ENCODE assay signal across 8 mouse cellular contexts in the genomic region with DNA sequence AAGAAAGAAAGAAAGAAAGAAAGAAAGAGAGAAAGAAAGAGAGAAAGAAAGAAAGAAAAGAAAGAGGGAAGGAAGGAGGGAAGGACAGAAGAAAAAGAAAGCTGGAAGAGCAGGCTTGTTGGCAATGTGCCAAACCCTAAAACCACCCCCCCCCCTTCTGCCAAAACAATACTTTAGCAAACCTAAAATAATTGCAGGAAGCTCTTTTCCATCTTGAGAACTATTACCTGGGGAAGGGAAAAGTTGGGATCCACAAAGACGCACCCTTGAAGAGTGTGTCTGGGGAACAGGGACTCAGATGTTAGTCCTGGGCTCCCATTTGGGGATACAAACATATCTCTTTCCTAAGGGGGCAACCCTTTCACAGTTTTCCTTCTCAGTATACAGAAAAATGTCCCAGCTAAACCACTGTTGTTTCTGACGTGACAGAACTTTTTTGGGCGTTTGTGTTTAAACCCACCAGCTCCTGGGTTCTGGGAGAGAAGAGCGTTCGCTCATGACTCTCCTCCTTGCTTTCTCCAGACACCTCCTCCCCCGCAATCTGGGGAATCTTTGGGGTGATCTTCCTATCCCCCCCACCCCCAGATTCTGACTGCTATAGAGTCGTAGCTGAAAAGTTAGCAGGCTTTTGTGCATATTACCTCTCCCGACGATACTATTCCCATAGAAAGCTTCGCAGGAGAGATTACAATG. TPM values are rescaled to one million over a fixed set of nuclear protein-coding genes. Genes with fewer than 3 reads are reported as not detected.
DNase-seq lines count a peak whose midpoint lies in the region; ATAC-seq and TF ChIP-seq lines count a peak whose summit lies in the region.

No protein-coding gene starts in this region.

- DNase-seq in adrenal gland, adult 2 months: peak; percentile 62
- no peak for DNase-seq in adrenal gland, postnatal 25 days
- no peak for DNase-seq in testis, postnatal 14 days (ENCODE audit: low spot score)
- no peak for DNase-seq in hindbrain, postnatal 0 days (ENCODE audit: low spot score)
- DNase-seq in midbrain, embryonic 10.5 days (ENCODE audit: low spot score): peak; percentile 49
- DNase-seq in thymus, postnatal 0 days (ENCODE audit: low spot score): no peak
- DNase-seq in gastrocnemius, postnatal 25 days: no peak

- H3K36me3 ChIP-seq in testis, adult 2 months (ENCODE audit: control insufficient read depth, insufficient read depth, low read length): no peaks in the 10 kb centered on the region
- H3K36me3 ChIP-seq in hindbrain, postnatal 0 days (ENCODE audit: insufficient read depth, low read length): no peaks in the 10 kb centered on the region
- no peaks in the 10 kb centered on the region for H3K36me3 ChIP-seq in midbrain, embryonic 10.5 days

- no peaks in the 10 kb centered on the region for H3K9me3 ChIP-seq in hindbrain, postnatal 0 days (ENCODE audit: low read length)
- no peaks in the 10 kb centered on the region for H3K9me3 ChIP-seq in midbrain, embryonic 10.5 days (replicated peaks)

- WGBS in hindbrain, postnatal 0 days: 0% methylated on average over 10 of the region's 10 CpGs
- WGBS in midbrain, embryonic 10.5 days: under 1% methylated on average over 10 of the region's 10 CpGs

- peak overlapping the region; percentile 71 for H3K4me3 ChIP-seq in testis, adult 2 months (ENCODE audit: control insufficient read depth, low read depth, low read length)
- peak overlapping the region; percentile 88 for H3K4me3 ChIP-seq in hindbrain, postnatal 0 days (ENCODE audit: low read length)
- peak overlapping the region; percentile 76 for H3K4me3 ChIP-seq in midbrain, embryonic 10.5 days

- peak overlapping the region; percentile 78 for H3K27ac ChIP-seq in testis, adult 2 months (ENCODE audit: control insufficient read depth, insufficient read depth, low read depth, low read length)
- peak overlapping the region; percentile 93 for H3K27ac ChIP-seq in hindbrain, postnatal 0 days
- peak overlapping the region; percentile 89 for H3K27ac ChIP-seq in midbrain, embryonic 10.5 days (replicated peaks)

- peak overlapping the region; percentile 97 for H3K9ac ChIP-seq in hindbrain, postnatal 0 days (replicated peaks; ENCODE audit: low read length)

- peak overlapping the region; percentile 85 for H3K4me2 ChIP-seq in hindbrain, postnatal 0 days (ENCODE audit: low read depth, low read length)

- no peak for TF ChIP-seq CTCF in testis, adult 2 months (IDR thresholded peaks at IDR 0.05; ENCODE audit: control insufficient read depth, insufficient read depth, insufficient replicate concordance, low read depth, low read length)
- no peak for TF ChIP-seq CTCF in hindbrain, postnatal 0 days (IDR thresholded peaks at IDR 0.05; ENCODE audit: low read depth)

- no peak for ATAC-seq in hindbrain, postnatal 0 days

- H3K4me1 ChIP-seq in testis, adult 2 months (ENCODE audit: control insufficient read depth, insufficient read depth, low read length): peaks cover 7% of the 10 kb centered on the region
- no peaks in the 10 kb centered on the region for H3K4me1 ChIP-seq in hindbrain, postnatal 0 days (ENCODE audit: insufficient read depth, low read length)
- H3K4me1 ChIP-seq in midbrain, embryonic 10.5 days: peaks cover 64% of the 10 kb centered on the region

- H3K27me3 ChIP-seq in testis, adult 2 months (ENCODE audit: control insufficient read depth, insufficient read depth, low read length): no peaks in the 10 kb centered on the region; the same call in 1 of the 2 replicates
- H3K27me3 ChIP-seq in hindbrain, postnatal 0 days (ENCODE audit: insufficient read depth, low read length): no peaks in the 10 kb centered on the region
- peaks cover 82% of the 10 kb centered on the region for H3K27me3 ChIP-seq in midbrain, embryonic 10.5 days (ENCODE audit: low read depth, poor library complexity, severe bottlenecking)

- no peak for TF ChIP-seq POLR2A in testis, adult 2 months (IDR thresholded peaks at IDR 0.05; ENCODE audit: control insufficient read depth, low read depth, low read length)

RNA-seq across cellular contexts. Expression of a gene that starts 1.3 kb away (rescaled TPM):
- not detected for total RNA-seq in adrenal gland, adult 2 months (2021)
- 0.07 TPM in 1 of 2 replicates, not detected in the other for polyA plus RNA-seq in adrenal gland, adult 2 months (2012; rRNA removed)
- 1.1 TPM in 1 of 2 replicates, not detected in the other for total RNA-seq in adrenal gland, postnatal 25 days (2021)
- 0.17 and 0.74 TPM in 2 replicates for polyA plus RNA-seq in testis, adult 2 months (2012; rRNA removed)
- 17.1 and 22.3 TPM in 2 replicates for total RNA-seq in hindbrain, postnatal 0 days (2014; rRNA removed)
- 31.6 and 37.8 TPM in 2 replicates for polyA plus RNA-seq in hindbrain, postnatal 0 days (2015; fragmentation: Nextera tagmentation; extraction: Ambion mirVana)
- polyA plus RNA-seq in midbrain, embryonic 10.5 days (2016; fragmentation: Nextera tagmentation; extraction: Ambion mirVana): 2.7 and 3.9 TPM in 2 replicates
- polyA plus RNA-seq in thymus, postnatal 0 days (2015; fragmentation: Nextera tagmentation; extraction: Ambion mirVana): 0.54 and 0.79 TPM in 2 replicates
- under 1 TPM in 1 of 2 experiments, not detected in 1; 0.41 TPM for total RNA-seq in gastrocnemius, postnatal 25 days (2021)

RNA-seq across cellular contexts. Expression of a gene that starts 4.0 kb away (rescaled TPM):
- total RNA-seq in adrenal gland, adult 2 months (2021): 100 to 1,000 TPM; 132 to 174 TPM
- polyA plus RNA-seq in adrenal gland, adult 2 months (2012; rRNA removed): 60.7 and 83.3 TPM in 2 replicates
- 166 and 206 TPM in 2 replicates for total RNA-seq in adrenal gland, postnatal 25 days (2021)
- 6.4 and 8.1 TPM in 2 replicates for polyA plus RNA-seq in testis, adult 2 months (2012; rRNA removed)
- 73.5 and 97.2 TPM in 2 replicates for total RNA-seq in hindbrain, postnatal 0 days (2014; rRNA removed)
- polyA plus RNA-seq in hindbrain, postnatal 0 days (2015; fragmentation: Nextera tagmentation; extraction: Ambion mirVana): 71.0 and 76.8 TPM in 2 replicates
- 5.9 and 13.3 TPM in 2 replicates for polyA plus RNA-seq in midbrain, embryonic 10.5 days (2016; fragmentation: Nextera tagmentation; extraction: Ambion mirVana)
- polyA plus RNA-seq in thymus, postnatal 0 days (2015; fragmentation: Nextera tagmentation; extraction: Ambion mirVana): 16.5 and 18.7 TPM in 2 replicates
- total RNA-seq in gastrocnemius, postnatal 25 days (2021): 10 to 100 TPM; 54.7 to 55.0 TPM

Comparison
In these comparisons a context has a peak if more than half of its experiments do, and no peak if none do; other contexts are left out.
1. DNase-seq: peak in adrenal gland, adult 2 months (single experiment) and midbrain, embryonic 10.5 days (single experiment); none in adrenal gland, postnatal 25 days (single experiment), testis, postnatal 14 days (single experiment), hindbrain, postnatal 0 days (single experiment), thymus, postnatal 0 days (single experiment) and gastrocnemius, postnatal 25 days (single experiment).
2. Peak in every context shown above with its lines, with median percentiles within 50 percentile points of each other: H3K27ac ChIP-seq and H3K4me3 ChIP-seq.